27 mouse cellular contexts compared by ENCODE assay signal in genomic region chr6:5082144-5082543, GRCm38 (mm10).
DNase-seq lines count a peak whose midpoint lies in the region; ATAC-seq lines count a peak whose summit lies in the region.
"Had no signal": no experiment of that assay in that cellular context is flagged by ENCODE, and none has a peak within 500 bp of the region (broad histone marks: within the 10 kb centered on the region; RNA-seq: fewer than 3 reads in every experiment).

No protein-coding gene starts in this region.

- H3K9ac ChIP-seq in intestine, embryonic 14.5 days (ENCODE audit: low read length), result no peak overlapping the region
- H3K9ac ChIP-seq in intestine, embryonic 15.5 days, result no peak overlapping the region
- H3K9ac ChIP-seq: forebrain, embryonic 13.5 days; heart, embryonic 12.5 days; liver, postnatal 0 days; neural tube, embryonic 13.5 days had no signal

- H3K36me3 ChIP-seq in intestine, embryonic 14.5 days (ENCODE audit: control insufficient read depth, insufficient read depth, low read length), result peaks cover 4% of the 10 kb centered on the region; the same call in 1 of the 2 replicates
- H3K36me3 ChIP-seq in intestine, embryonic 15.5 days, result no peaks in the 10 kb centered on the region
- H3K36me3 ChIP-seq in embryonic facial prominence, embryonic 10.5 days (replicated peaks), result peaks cover 7% of the 10 kb centered on the region
- H3K36me3 ChIP-seq in limb, embryonic 10.5 days, result peaks cover 9% of the 10 kb centered on the region; the same call in 1 of the 2 replicates

- H3K27ac ChIP-seq in intestine, embryonic 14.5 days (ENCODE audit: low read depth), result peak overlapping the region; percentile 79; the same call in 1 of the 2 replicates
- H3K27ac ChIP-seq in intestine, embryonic 15.5 days, result no peak overlapping the region
- peak overlapping the region; percentile 80 for H3K27ac ChIP-seq in embryonic facial prominence, embryonic 10.5 days (replicated peaks)
- peak overlapping the region; percentile 80 for H3K27ac ChIP-seq in limb, embryonic 10.5 days
- H3K27ac ChIP-seq: forebrain, embryonic 13.5 days; left cerebral cortex, adult 2 months had no signal

- no peak for DNase-seq in intestine, embryonic 14.5 days (ENCODE audit: low spot score)
- DNase-seq in 416B (ENCODE audit: low read depth), result peak; percentile 47
- DNase-seq in embryonic facial prominence, embryonic 10.5 days (ENCODE audit: low spot score), result no peak
- DNase-seq in limb, embryonic 10.5 days (ENCODE audit: low spot score), result no peak
- DNase-seq in cerebellum, adult 11-12 months, result no peak
- DNase-seq in thymus, postnatal 4 days, result no peak
- DNase-seq: cerebellum, adult 8-10 months; cerebellum, postnatal 36 days; gastrocnemius, postnatal 10 days; heart, postnatal 10 days; kidney, adult 9 months; liver, postnatal 0 days; lung, postnatal 14 days; retina, postnatal 1 day; right cerebral cortex, postnatal 25 days; spleen, adult 18-20 months; thymus, postnatal 14 days had no signal

- H3K9me3 ChIP-seq in intestine, embryonic 14.5 days (ENCODE audit: control insufficient read depth, low read length), result no peaks in the 10 kb centered on the region
- H3K9me3 ChIP-seq in intestine, embryonic 15.5 days, result no peaks in the 10 kb centered on the region
- H3K9me3 ChIP-seq in embryonic facial prominence, embryonic 10.5 days, result no peaks in the 10 kb centered on the region
- H3K9me3 ChIP-seq in limb, embryonic 10.5 days (replicated peaks), result no peaks in the 10 kb centered on the region
- H3K9me3 ChIP-seq: forebrain, embryonic 13.5 days; heart, embryonic 12.5 days; megakaryocyte, embryonic 14.5 days; neural tube, embryonic 13.5 days had no signal

- H3K4me3 ChIP-seq in intestine, embryonic 14.5 days (ENCODE audit: low read depth, low read length), result no peak overlapping the region
- no peak overlapping the region for H3K4me3 ChIP-seq in intestine, embryonic 15.5 days (replicated peaks)
- H3K4me3 ChIP-seq in embryonic facial prominence, embryonic 10.5 days, result no peak overlapping the region
- no peak overlapping the region for H3K4me3 ChIP-seq in limb, embryonic 10.5 days
- H3K4me3 ChIP-seq: forebrain, embryonic 13.5 days; heart, embryonic 12.5 days; left cerebral cortex, adult 2 months; megakaryocyte, embryonic 14.5 days; myocyte; neural tube, embryonic 13.5 days had no signal

- peaks cover 34% of the 10 kb centered on the region for H3K4me1 ChIP-seq in intestine, embryonic 14.5 days (replicated peaks; ENCODE audit: control insufficient read depth, insufficient read depth, low read length)
- 0 out of 2 replicates have a peak, but pooled peaks cover 3% of the 10 kb centered on the region for H3K4me1 ChIP-seq in intestine, embryonic 15.5 days (replicated peaks)
- peaks cover 41% of the 10 kb centered on the region for H3K4me1 ChIP-seq in embryonic facial prominence, embryonic 10.5 days
- H3K4me1 ChIP-seq in limb, embryonic 10.5 days, result peaks cover 50% of the 10 kb centered on the region

- H3K4me2 ChIP-seq in intestine, embryonic 14.5 days (ENCODE audit: low read length), result no peak overlapping the region
- no peak overlapping the region for H3K4me2 ChIP-seq in intestine, embryonic 15.5 days (replicated peaks)
- H3K4me2 ChIP-seq: forebrain, embryonic 13.5 days; heart, embryonic 12.5 days; liver, embryonic 11.5 days; neural tube, embryonic 13.5 days had no signal

- ATAC-seq in intestine, embryonic 14.5 days (replicated peaks; ENCODE audit: low FRiP score, low TSS enrichment, low read depth), result no peak
- no peak for ATAC-seq in intestine, embryonic 15.5 days
- ATAC-seq: forebrain, embryonic 13.5 days; inflammation-experienced regulatory T-cells, adult 6 months; liver, postnatal 0 days; midbrain, embryonic 16.5 days had no signal

- H3K27me3 ChIP-seq in intestine, embryonic 14.5 days (replicated peaks; ENCODE audit: control insufficient read depth, insufficient read depth, low read length), result no peaks in the 10 kb centered on the region
- no peaks in the 10 kb centered on the region for H3K27me3 ChIP-seq in intestine, embryonic 15.5 days (replicated peaks)
- no peaks in the 10 kb centered on the region for H3K27me3 ChIP-seq in embryonic facial prominence, embryonic 10.5 days (replicated peaks; ENCODE audit: low read depth, poor library complexity, severe bottlenecking)
- no peaks in the 10 kb centered on the region for H3K27me3 ChIP-seq in limb, embryonic 10.5 days (ENCODE audit: low read depth, poor library complexity, severe bottlenecking)
- H3K27me3 ChIP-seq: forebrain, embryonic 13.5 days; heart, embryonic 12.5 days; neural tube, embryonic 13.5 days had no signal
